8 mouse cellular contexts compared by ENCODE assay signal in the genomic region with DNA sequence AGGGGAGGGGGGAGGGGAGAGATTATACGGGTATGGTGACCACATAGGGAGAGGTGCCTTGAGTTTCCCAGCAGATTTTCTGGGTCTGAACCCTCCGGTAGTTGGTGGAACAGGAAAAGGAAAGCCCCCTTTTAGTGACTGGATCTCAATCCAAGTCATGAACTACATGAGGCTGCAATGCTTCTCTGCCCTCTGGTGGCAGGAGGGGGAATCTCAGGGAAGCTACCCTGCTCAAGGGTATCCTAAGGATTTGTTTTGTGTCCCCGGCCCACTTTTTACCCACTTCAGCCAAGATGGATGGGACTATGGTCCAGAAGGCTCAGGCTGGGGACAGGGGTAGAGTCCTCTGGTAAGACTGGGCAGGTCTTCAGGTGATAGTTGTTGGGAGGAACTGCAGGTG. TPM values are rescaled to one million over a fixed set of nuclear protein-coding genes. Genes with fewer than 3 reads are reported as not detected.
DNase-seq lines count a peak whose midpoint lies in the region; ATAC-seq and TF ChIP-seq lines count a peak whose summit lies in the region.

No protein-coding gene starts in this region.

- no peak for TF ChIP-seq EP300 in lung, postnatal 0 days (IDR thresholded peaks at IDR 0.05)

- peak; percentile 38 to 52 for DNase-seq in cerebellum, adult 18-20 months
- no peak for DNase-seq in cerebellum, adult 8-10 months
- peak; percentile 46 for DNase-seq in urinary bladder, postnatal 25 days (ENCODE audit: low spot score)
- DNase-seq in urinary bladder, postnatal 4 days (ENCODE audit: low spot score in 2 of 2) = no peak
- DNase-seq in embryonic facial prominence, embryonic 14.5 days (ENCODE audit: low spot score) = peak; percentile 55
- peak; percentile 53 for DNase-seq in lung, postnatal 0 days (ENCODE audit: low spot score)
- peak; percentile 40 for DNase-seq in skeletal muscle tissue, adult 2 months (ENCODE audit: low read depth, low spot score)

- H3K9me3 ChIP-seq in embryonic facial prominence, embryonic 14.5 days (ENCODE audit: control insufficient read depth, low read length) = no peaks in the 10 kb centered on the region
- no peaks in the 10 kb centered on the region for H3K9me3 ChIP-seq in kidney, embryonic 16.5 days (ENCODE audit: low read length)
- no peaks in the 10 kb centered on the region for H3K9me3 ChIP-seq in lung, postnatal 0 days (ENCODE audit: low read length)

- H3K4me2 ChIP-seq in embryonic facial prominence, embryonic 14.5 days (ENCODE audit: low read depth, low read length) = no peak overlapping the region
- H3K4me2 ChIP-seq in kidney, embryonic 16.5 days (replicated peaks; ENCODE audit: low read depth, low read length) = no peak overlapping the region
- no peak overlapping the region for H3K4me2 ChIP-seq in lung, postnatal 0 days (replicated peaks; ENCODE audit: low read depth, low read length)

- no peak overlapping the region for H3K4me3 ChIP-seq in embryonic facial prominence, embryonic 14.5 days (ENCODE audit: low read depth, low read length)
- H3K4me3 ChIP-seq in kidney, embryonic 16.5 days (ENCODE audit: low read length) = no peak overlapping the region
- H3K4me3 ChIP-seq in lung, postnatal 0 days (ENCODE audit: low read depth, low read length) = no peak overlapping the region

- no peaks in the 10 kb centered on the region for H3K36me3 ChIP-seq in embryonic facial prominence, embryonic 14.5 days (ENCODE audit: control insufficient read depth, insufficient read depth, low read length)
- H3K36me3 ChIP-seq in kidney, embryonic 16.5 days (ENCODE audit: insufficient read depth, low read length) = no peaks in the 10 kb centered on the region
- H3K36me3 ChIP-seq in lung, postnatal 0 days (ENCODE audit: insufficient read depth, low read length) = no peaks in the 10 kb centered on the region

- TF ChIP-seq CTCF in lung, postnatal 0 days (IDR thresholded peaks at IDR 0.05) = peak; percentile 94

- H3K27me3 ChIP-seq in embryonic facial prominence, embryonic 14.5 days (replicated peaks; ENCODE audit: control insufficient read depth, insufficient read depth, low read length) = peaks cover 15% of the 10 kb centered on the region; the same call in 1 of the 2 replicates
- H3K27me3 ChIP-seq in kidney, embryonic 16.5 days (ENCODE audit: insufficient read depth, low read length) = no peaks in the 10 kb centered on the region
- H3K27me3 ChIP-seq in lung, postnatal 0 days (replicated peaks; ENCODE audit: insufficient read depth, low read length) = no peaks in the 10 kb centered on the region; the same call in 1 of the 2 replicates

- H3K27ac ChIP-seq in embryonic facial prominence, embryonic 14.5 days (replicated peaks; ENCODE audit: low read depth, low read length) = no peak overlapping the region
- H3K27ac ChIP-seq in kidney, embryonic 16.5 days (ENCODE audit: low read length) = no peak overlapping the region
- H3K27ac ChIP-seq in lung, postnatal 0 days (ENCODE audit: low read length) = no peak overlapping the region

- no peaks in the 10 kb centered on the region; the same call in 1 of the 2 replicates for H3K4me1 ChIP-seq in embryonic facial prominence, embryonic 14.5 days (ENCODE audit: control insufficient read depth, insufficient read depth, low read length)
- H3K4me1 ChIP-seq in kidney, embryonic 16.5 days (ENCODE audit: insufficient read depth, low read length) = 0 out of 2 replicates have a peak, but pooled peaks cover 4% of the 10 kb centered on the region
- no peaks in the 10 kb centered on the region for H3K4me1 ChIP-seq in lung, postnatal 0 days (ENCODE audit: insufficient read depth, low read depth, low read length)

- 17% methylated on average over 3 of the region's 3 CpGs for WGBS in embryonic facial prominence, embryonic 14.5 days
- 9% methylated on average over 3 of the region's 3 CpGs for WGBS in kidney, embryonic 16.5 days
- 4% methylated on average over 3 of the region's 3 CpGs for WGBS in lung, postnatal 0 days

- no peak overlapping the region for H3K9ac ChIP-seq in embryonic facial prominence, embryonic 14.5 days (ENCODE audit: low read depth, low read length)
- no peak overlapping the region for H3K9ac ChIP-seq in kidney, embryonic 16.5 days (replicated peaks; ENCODE audit: low read length)
- H3K9ac ChIP-seq in lung, postnatal 0 days (replicated peaks; ENCODE audit: low read depth) = no peak overlapping the region

- no peak; the same call in 1 of the 2 replicates for ATAC-seq in embryonic facial prominence, embryonic 14.5 days (ENCODE audit: low read depth)
- 0 out of 2 replicates have a peak, but pooled peaks have one; percentile 20 for ATAC-seq in kidney, embryonic 16.5 days (ENCODE audit: low FRiP score, low TSS enrichment)
- no peak for ATAC-seq in lung, postnatal 0 days

RNA-seq across cellular contexts. Expression of gene Astl, which starts 2.7 kb away (rescaled TPM):
- 0.09 and 0.14 TPM in 2 replicates for polyA plus RNA-seq in embryonic facial prominence, embryonic 14.5 days (2014; fragmentation: Nextera tagmentation; extraction: Ambion mirVana)
- polyA plus RNA-seq in kidney, embryonic 16.5 days (2015; fragmentation: Nextera tagmentation; extraction: Ambion mirVana) = not detected in 2 replicates
- polyA plus RNA-seq in lung, postnatal 0 days (2015; fragmentation: Nextera tagmentation; extraction: Ambion mirVana) = not detected in 2 replicates

RNA-seq across cellular contexts. Expression of gene Dusp2, which starts 5.2 kb away (rescaled TPM):
- polyA plus RNA-seq in embryonic facial prominence, embryonic 14.5 days (2014; fragmentation: Nextera tagmentation; extraction: Ambion mirVana) = 7.1 and 7.4 TPM in 2 replicates
- 7.8 and 8.3 TPM in 2 replicates for polyA plus RNA-seq in kidney, embryonic 16.5 days (2015; fragmentation: Nextera tagmentation; extraction: Ambion mirVana)
- polyA plus RNA-seq in lung, postnatal 0 days (2015; fragmentation: Nextera tagmentation; extraction: Ambion mirVana) = 3.6 and 4.3 TPM in 2 replicates

RNA-seq across cellular contexts. Expression of gene Adra2b, which starts 21.8 kb away (rescaled TPM):
- polyA plus RNA-seq in embryonic facial prominence, embryonic 14.5 days (2014; fragmentation: Nextera tagmentation; extraction: Ambion mirVana) = 0.51 and 0.72 TPM in 2 replicates
- polyA plus RNA-seq in kidney, embryonic 16.5 days (2015; fragmentation: Nextera tagmentation; extraction: Ambion mirVana) = 7.2 and 7.8 TPM in 2 replicates
- polyA plus RNA-seq in lung, postnatal 0 days (2015; fragmentation: Nextera tagmentation; extraction: Ambion mirVana) = 0.10 and 0.30 TPM in 2 replicates

Comparison
In these comparisons a context has a peak if more than half of its experiments do, and no peak if none do; other contexts are left out.
1. DNase-seq: peak in cerebellum, adult 18-20 months (2 of 2), urinary bladder, postnatal 25 days (single experiment), embryonic facial prominence, embryonic 14.5 days (single experiment), lung, postnatal 0 days (single experiment) and skeletal muscle tissue, adult 2 months (single experiment); none in cerebellum, adult 8-10 months (single experiment) and urinary bladder, postnatal 4 days (0 of 2).